Mouse (Mus musculus) MEL (cell line): ENCODE measurements around the gene Eloa. TPM values are rescaled to one million over a fixed set of nuclear protein-coding genes. Genes with fewer than 3 reads are reported as not detected.

Source experiments
- DNase-seq: peaks from one replicate; pipeline ENCODE4 v3.0.0; 2011; ENCODE audit warnings: low read depth, low spot score
- H3K27ac ChIP-seq: 2 replicates; pipeline ENCODE4 v1.5.1; 2012; ENCODE audit warnings: low read depth, mild to moderate bottlenecking, control low read depth, low read length, moderate library complexity; ENCODE audit not compliant: control insufficient read depth
- H3K27me3 ChIP-seq, 2 experiments: fragments of 150-350 bp in 1 of 2; sonication (generic) in 1 of 2; 2 replicates each; pipeline ENCODE4 v1.6.1; 2012; ENCODE audit warnings: low read length in 2 of 2, mild to moderate bottlenecking in 2 of 2, improper control_type of control experiment in 1 of 2, moderate library complexity in 1 of 2; ENCODE audit not compliant: insufficient read depth in 2 of 2, control insufficient read depth in 1 of 2
- H3K36me3 ChIP-seq, 2 experiments: 2 replicates each; pipeline ENCODE4 v1.6.1; 2012 to 2014; ENCODE audit warnings: low read length in 2 of 2, improper control_type of control experiment in 1 of 2, inconsistent platforms in 1 of 2, mild to moderate bottlenecking in 1 of 2; ENCODE audit not compliant: insufficient read depth in 2 of 2, control insufficient read depth in 1 of 2
- H3K4me1 ChIP-seq, 2 experiments: fragments of 150-350 bp in 1 of 2; sonication (generic) in 1 of 2; 2 replicates each; pipeline ENCODE4 v1.6.1; 2012; ENCODE audit warnings: low read length in 2 of 2, improper control_type of control experiment in 1 of 2, mild to moderate bottlenecking in 1 of 2; ENCODE audit not compliant: insufficient read depth in 2 of 2, control insufficient read depth in 1 of 2
- H3K4me3 ChIP-seq, 2 experiments: fragments of 150-350 bp in 1 of 2; sonication (generic) in 1 of 2; 2 replicates each; pipeline ENCODE4 v1.5.1; 2012; ENCODE audit warnings: low read depth in 2 of 2, low read length in 2 of 2, mild to moderate bottlenecking in 2 of 2, moderate library complexity in 2 of 2, control low read depth in 1 of 2, improper control_type of control experiment in 1 of 2; ENCODE audit not compliant: control insufficient read depth in 1 of 2, insufficient read depth in 1 of 2
- H3K79me2 ChIP-seq: 2 replicates; pipeline ENCODE4 v1.6.1; 2012; ENCODE audit warnings: mild to moderate bottlenecking, low read length, moderate library complexity; ENCODE audit not compliant: control insufficient read depth, poor library complexity, insufficient read depth
- H3K9ac ChIP-seq: 2 replicates; pipeline ENCODE4 v1.6.1; 2012; ENCODE audit warnings: low read depth, mild to moderate bottlenecking, control low read depth, low read length, moderate library complexity; ENCODE audit not compliant: control insufficient read depth, poor library complexity, severe bottlenecking
- H3K9me3 ChIP-seq: fragments of 150-350 bp; sonication (generic); replicated peaks from 2 replicates; pipeline ENCODE4 v1.6.1; 2012; ENCODE audit warnings: mild to moderate bottlenecking, low read length, improper control_type of control experiment, moderate library complexity; ENCODE audit not compliant: insufficient read depth
- BHLHE40 ChIP-seq: IDR thresholded peaks from 2 replicates; pipeline ENCODE4 v1.6.1; 2012; ENCODE audit warnings: low read depth, mild to moderate bottlenecking, inconsistent platforms, low read length, improper control_type of control experiment, borderline replicate concordance
- CHD1 ChIP-seq: IDR thresholded peaks from 2 replicates; pipeline ENCODE4 v1.6.1; 2012; ENCODE audit warnings: low read depth, mild to moderate bottlenecking, inconsistent platforms, low read length, improper control_type of control experiment
- CHD2 ChIP-seq: IDR thresholded peaks from 2 replicates; pipeline ENCODE4 v1.6.1; 2011; ENCODE audit warnings: low read length, improper control_type of control experiment
- CTCF ChIP-seq, 3 experiments: IDR thresholded peaks in 2 of 3; conservative IDR thresholded peaks in 1 of 3; 2 replicates each; pipeline ENCODE4 v1.5.1; 2011 to 2012; ENCODE audit warnings: low read length in 3 of 3, low read depth in 2 of 3, mild to moderate bottlenecking in 2 of 3, improper control_type of control experiment in 1 of 3, inconsistent platforms in 1 of 3, mixed read lengths in 1 of 3, moderate library complexity in 1 of 3; ENCODE audit not compliant: control insufficient read depth in 1 of 3, insufficient read depth in 1 of 3, poor library complexity in 1 of 3, severe bottlenecking in 1 of 3
- E2F4 ChIP-seq: IDR thresholded peaks from 2 replicates; pipeline ENCODE4 v1.6.1; 2011; ENCODE audit warnings: low read depth, low read length, improper control_type of control experiment, borderline replicate concordance
- EP300 ChIP-seq, 2 experiments: IDR thresholded peaks; 2 replicates each; pipeline ENCODE4 v1.6.1; 2011; ENCODE audit warnings: improper control_type of control experiment in 2 of 2, low read length in 2 of 2, low read depth in 1 of 2, mild to moderate bottlenecking in 1 of 2
- ETS1 ChIP-seq: IDR thresholded peaks from 2 replicates; pipeline ENCODE4 v1.6.1; 2012; ENCODE audit warnings: low read depth, mild to moderate bottlenecking, inconsistent platforms, low read length, improper control_type of control experiment, moderate library complexity
- GABPA ChIP-seq: IDR thresholded peaks from 2 replicates; pipeline ENCODE4 v1.6.1; 2012; ENCODE audit warnings: low read depth, mild to moderate bottlenecking, inconsistent platforms, low read length, improper control_type of control experiment, moderate library complexity
- HCFC1 ChIP-seq: IDR thresholded peaks from 2 replicates; pipeline ENCODE4 v1.6.1; 2012; ENCODE audit warnings: low read depth, mild to moderate bottlenecking, inconsistent platforms, low read length, improper control_type of control experiment, moderate library complexity
- JUND ChIP-seq: IDR thresholded peaks from 2 replicates; pipeline ENCODE4 v1.6.1; 2011; ENCODE audit warnings: low read depth, mild to moderate bottlenecking, improper control_type of control experiment, low read length
- MAFK ChIP-seq: IDR thresholded peaks from 2 replicates; pipeline ENCODE4 v1.6.1; 2011; ENCODE audit warnings: low read depth, mild to moderate bottlenecking, low read length, improper control_type of control experiment, borderline replicate concordance
- MAX ChIP-seq: IDR thresholded peaks from 2 replicates; pipeline ENCODE4 v1.6.1; 2011; ENCODE audit warnings: low read length, improper control_type of control experiment
- MAZ ChIP-seq: IDR thresholded peaks from 2 replicates; pipeline ENCODE4 v1.6.1; 2012; ENCODE audit warnings: low read depth, mild to moderate bottlenecking, inconsistent platforms, low read length, improper control_type of control experiment
- MEF2A ChIP-seq: IDR thresholded peaks from 2 replicates; pipeline ENCODE4 v1.6.1; 2014; ENCODE audit warnings: low read depth, mild to moderate bottlenecking, inconsistent platforms, low read length, improper control_type of control experiment; ENCODE audit not compliant: poor library complexity, insufficient replicate concordance, severe bottlenecking; ENCODE audit errors: extremely low read depth
- MXI1 ChIP-seq: IDR thresholded peaks from 2 replicates; pipeline ENCODE4 v1.6.1; 2011; ENCODE audit warnings: mild to moderate bottlenecking, low read depth, low read length, improper control_type of control experiment
- NELFE ChIP-seq: IDR thresholded peaks from 2 replicates; pipeline ENCODE4 v1.6.1; 2011; ENCODE audit warnings: low read depth, low read length, improper control_type of control experiment
- NRF1 ChIP-seq: IDR thresholded peaks from 2 replicates; pipeline ENCODE4 v1.6.1; 2014; ENCODE audit warnings: low read depth, mild to moderate bottlenecking, inconsistent platforms, low read length, improper control_type of control experiment, moderate library complexity; ENCODE audit not compliant: poor library complexity, insufficient read depth, severe bottlenecking
- POLR2A ChIP-seq, 2 experiments: IDR thresholded peaks; 2 replicates each; pipeline ENCODE4 v1.6.1; 2011 to 2012; ENCODE audit warnings: low read length in 2 of 2, mild to moderate bottlenecking in 2 of 2, control low read depth in 1 of 2, improper control_type of control experiment in 1 of 2, low read depth in 1 of 2, moderate library complexity in 1 of 2; ENCODE audit not compliant: control insufficient read depth in 1 of 2, insufficient read depth in 1 of 2, poor library complexity in 1 of 2
- POLR2AphosphoS5 ChIP-seq: IDR thresholded peaks from 2 replicates; pipeline ENCODE4 v1.6.1; 2012; ENCODE audit warnings: low read depth, borderline replicate concordance, mild to moderate bottlenecking, inconsistent platforms, low read length, moderate library complexity, mixed read lengths
- RAD21 ChIP-seq: IDR thresholded peaks from 2 replicates; pipeline ENCODE4 v1.6.1; 2011; ENCODE audit warnings: mild to moderate bottlenecking, low read depth, low read length, improper control_type of control experiment
- RCOR1 ChIP-seq: IDR thresholded peaks from 2 replicates; pipeline ENCODE4 v1.6.1; 2012; ENCODE audit warnings: low read depth, mild to moderate bottlenecking, inconsistent platforms, low read length, improper control_type of control experiment
- SIN3A ChIP-seq: IDR thresholded peaks from 2 replicates; pipeline ENCODE4 v1.6.1; 2012; ENCODE audit warnings: low read length, improper control_type of control experiment, inconsistent platforms
- SMC3 ChIP-seq: IDR thresholded peaks from 2 replicates; pipeline ENCODE4 v1.6.1; 2011; ENCODE audit warnings: low read depth, low read length, improper control_type of control experiment
- TAL1 ChIP-seq: IDR thresholded peaks from 2 replicates; pipeline ENCODE4 v1.6.1; 2012; ENCODE audit warnings: mild to moderate bottlenecking, inconsistent platforms, low read length, moderate library complexity, mixed read lengths
- TBP ChIP-seq: IDR thresholded peaks from 2 replicates; pipeline ENCODE4 v1.8.0; 2011; ENCODE audit warnings: low read depth, low read length, improper control_type of control experiment
- TCF12 ChIP-seq: IDR thresholded peaks from 2 replicates; pipeline ENCODE4 v1.6.1; 2014; ENCODE audit warnings: low read depth, mild to moderate bottlenecking, inconsistent platforms, low read length, improper control_type of control experiment, moderate library complexity
- UBTF ChIP-seq: IDR thresholded peaks from 2 replicates; pipeline ENCODE4 v1.6.1; 2012; ENCODE audit warnings: low read depth, mild to moderate bottlenecking, inconsistent platforms, low read length, improper control_type of control experiment, moderate library complexity, borderline replicate concordance; ENCODE audit not compliant: insufficient read depth
- USF2 ChIP-seq, 2 experiments: IDR thresholded peaks; 2 replicates each; pipeline ENCODE4 v1.6.1; 2011 to 2012; ENCODE audit warnings: improper control_type of control experiment in 2 of 2, low read length in 2 of 2, borderline replicate concordance in 1 of 2, inconsistent platforms in 1 of 2, low read depth in 1 of 2, mild to moderate bottlenecking in 1 of 2; ENCODE audit not compliant: insufficient read depth in 1 of 2
- ZKSCAN1 ChIP-seq: IDR thresholded peaks from 2 replicates; pipeline ENCODE4 v1.6.1; 2012; ENCODE audit warnings: low read depth, mild to moderate bottlenecking, inconsistent platforms, low read length, improper control_type of control experiment, moderate library complexity
- polyA plus RNA-seq, 2 experiments: library from polyadenylated mRNA; stranded (reverse) in 1 of 2; unstranded in 1 of 2; fragments of >175 nt in 1 of 2; fragments of >200 nt in 1 of 2; gene quantifications; 2 replicates each; pipeline versions ENCODE4 v1.2.1 to v1.2.4; 2012; ENCODE audit warnings: low replicate concordance in 2 of 2, low read depth in 1 of 2; ENCODE audit not compliant: insufficient read length in 2 of 2, insufficient read depth in 1 of 2, missing spikeins in 1 of 2
- total RNA-seq: library from RNA; depleted of rRNA; stranded (reverse); fragments of 300-350 nt; gene quantifications from 2 replicates; pipeline ENCODE4 v1.2.3, GENCODE M21; 2012

Gene Eloa
- total and polyA plus RNA-seq, 3 experiments, result 30.8 to 41.4 (median 34.1) TPM

- TF ChIP-seq RCOR1 (no peak), POLR2A (IDR thresholded peaks at IDR 0.05; ENCODE audit: control insufficient read depth in 1 of 2, insufficient read depth in 1 of 2, low read depth in 1 of 2, low read length in 2 of 2, poor library complexity in 1 of 2) (peak in 1 of 2 experiments; percentile 32; a peak in 1 of 4 replicates)
- no peak overlapping the region for H3K27ac ChIP-seq
- H3K36me3 ChIP-seq, result peaks cover 14 to 21% of the 10 kb centered on the region in 2 experiments
- H3K4me3 ChIP-seq, result peak overlapping the region in 1 of 2 experiments; percentile 99; a peak in 1 of 4 replicates
- peaks cover 0 to 4% of the 10 kb centered on the region in 2 experiments; a peak in 2 of 4 replicates for H3K27me3 ChIP-seq
- H3K4me1 ChIP-seq, result peaks cover 0 to 16% of the 10 kb centered on the region in 2 experiments; a peak in 2 of 4 replicates
- peaks cover 32% of the 10 kb centered on the region for H3K79me2 ChIP-seq
- H3K9ac ChIP-seq, result peak overlapping the region; percentile 98
- DNase-seq, result peak; percentile 27
- no peaks in the 10 kb centered on the region for H3K9me3 ChIP-seq
These were observed 28.7 kb upstream of the Eloa start for GRCm38 (mm10) chr4:136050226-136050625.

DNA sequence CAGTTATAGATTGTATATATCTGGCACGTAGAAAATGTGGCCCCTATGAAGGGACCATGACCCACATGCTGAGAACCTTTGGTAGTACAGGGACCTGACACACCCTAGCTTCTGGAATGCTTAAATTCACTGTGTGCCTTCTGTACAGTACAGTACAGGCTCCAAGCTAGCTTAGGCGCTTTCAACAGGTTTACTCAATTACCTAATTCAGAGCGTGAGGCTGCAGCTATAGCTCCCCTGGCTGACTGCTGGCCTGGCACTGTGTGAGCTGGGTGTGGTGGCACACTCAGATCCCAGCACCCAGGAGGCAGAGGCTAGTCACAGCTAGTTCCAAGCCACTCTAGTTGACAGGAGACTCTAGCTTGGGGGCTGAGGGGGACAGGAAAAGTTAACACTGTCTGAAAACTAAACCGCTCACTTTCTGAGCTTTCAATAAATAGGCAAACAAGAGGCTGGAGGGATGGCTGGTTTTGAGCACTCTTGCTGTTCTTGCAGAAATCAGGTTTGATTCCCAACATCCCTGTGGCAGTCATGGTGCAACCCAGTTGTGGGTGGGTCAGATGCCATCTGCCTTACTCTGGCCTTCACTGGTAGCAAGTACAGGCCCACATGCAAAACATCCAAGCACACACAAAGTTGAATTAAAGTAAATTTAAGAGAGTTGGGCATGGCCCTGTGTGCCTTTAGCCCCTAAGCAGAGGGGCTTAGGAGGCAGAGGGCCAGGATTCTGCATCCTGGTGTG lies 26.9 kb upstream of the Eloa start:
- peaks cover 14 to 21% of the 10 kb centered on the region in 2 experiments for H3K36me3 ChIP-seq
- H3K4me1 ChIP-seq, result peaks cover 0 to 16% of the 10 kb centered on the region in 2 experiments; a peak in 2 of 4 replicates
- no peak overlapping the region for H3K9ac ChIP-seq
- H3K4me3 ChIP-seq, result no peak overlapping the region
- no peaks in the 10 kb centered on the region for H3K27me3 ChIP-seq
- H3K9me3 ChIP-seq, result no peaks in the 10 kb centered on the region
- H3K27ac ChIP-seq, result no peak overlapping the region
- peak; percentile 62 for DNase-seq
- peaks cover 32% of the 10 kb centered on the region for H3K79me2 ChIP-seq
- TF ChIP-seq BHLHE40, result no peak
- no peak for TF ChIP-seq TAL1
- TF ChIP-seq MAZ, result no peak
- TF ChIP-seq MEF2A, result no peak
- TF ChIP-seq USF2 (IDR thresholded peaks at IDR 0.05; ENCODE audit: borderline replicate concordance in 1 of 2, insufficient read depth in 1 of 2, low read depth in 1 of 2, low read length in 2 of 2), result no peak
- TF ChIP-seq JUND, result no peak
- TF ChIP-seq MAFK, result no peak
- peak; percentile 9; the same call in 1 of the 2 replicates for TF ChIP-seq CHD2
- no peak for TF ChIP-seq TCF12
- TF ChIP-seq SIN3A, result no peak
- no peak for TF ChIP-seq HCFC1
- no peak for TF ChIP-seq CHD1
- no peak for TF ChIP-seq GABPA
- TF ChIP-seq POLR2A (IDR thresholded peaks at IDR 0.05; ENCODE audit: control insufficient read depth in 1 of 2, insufficient read depth in 1 of 2, low read depth in 1 of 2, low read length in 2 of 2, poor library complexity in 1 of 2), result peak in 1 of 2 experiments; percentile 64; a peak in 2 of 4 replicates
- TF ChIP-seq TBP, result no peak
- TF ChIP-seq ETS1, result no peak
- no peak for TF ChIP-seq ZKSCAN1
- TF ChIP-seq NRF1, result no peak
- TF ChIP-seq MXI1, result no peak
- no peak for TF ChIP-seq MAX
- TF ChIP-seq NELFE, result no peak
- peak; percentile 14 for TF ChIP-seq SMC3
- TF ChIP-seq CTCF (IDR thresholded peaks at IDR 0.05 in 2 of 3, conservative IDR thresholded peaks at IDR 0.05 in 1 of 3; ENCODE audit: control insufficient read depth in 1 of 3, insufficient read depth in 1 of 3, low read depth in 2 of 3, low read length in 3 of 3, poor library complexity in 1 of 3, severe bottlenecking in 1 of 3), result no peak; a peak in 1 of 6 replicates
- TF ChIP-seq E2F4, result no peak
- TF ChIP-seq UBTF, result no peak
- TF ChIP-seq EP300 (IDR thresholded peaks at IDR 0.05; ENCODE audit: low read depth in 1 of 2, low read length in 2 of 2), result no peak
- TF ChIP-seq RAD21, result no peak
- TF ChIP-seq POLR2AphosphoS5, result no peak; the same call in 1 of the 2 replicates
